Comparison of ENCODE assay signal across 8 mouse cellular contexts in genomic region chr5:115317645-115318328, GRCm38 (mm10). TPM values are rescaled to one million over a fixed set of nuclear protein-coding genes. Genes with fewer than 3 reads are reported as not detected.
DNase-seq lines count a peak whose midpoint lies in the region; ATAC-seq and TF ChIP-seq lines count a peak whose summit lies in the region.

No protein-coding gene starts in this region.

- no peak overlapping the region for H3K4me3 ChIP-seq in gastrocnemius, adult 2 months
- no peak overlapping the region for H3K4me3 ChIP-seq in heart, embryonic 14.5 days (ENCODE audit: control insufficient read depth in 1 of 2, insufficient read depth in 1 of 2, low read depth in 1 of 2, low read length in 2 of 2)

- DNase-seq in gastrocnemius, adult 2 months, result no peak
- DNase-seq in gastrocnemius, adult 18-20 months (ENCODE audit: low spot score), result no peak
- peak; percentile 92 for DNase-seq in ES-CJ7 (ENCODE audit: low read depth, low spot score)
- DNase-seq in lung, postnatal 10 days, result peak; percentile 58
- DNase-seq in thymus, postnatal 14 days, result peak; percentile 72
- DNase-seq in right cerebral cortex, postnatal 36 days (ENCODE audit: low spot score in 2 of 2), result no peak
- DNase-seq in frontal cortex, postnatal 36 days (ENCODE audit: low spot score in 2 of 2), result no peak

- intact Hi-C loops in gastrocnemius, adult 2 months (cut with DNase I), result no loop called here

- peak overlapping the region; percentile 85 for H3K27ac ChIP-seq in gastrocnemius, adult 2 months
- peak overlapping the region; percentile 47 to 56; a peak in 3 of 4 replicates for H3K27ac ChIP-seq in heart, embryonic 14.5 days (replicated peaks in 1 of 2; ENCODE audit: control insufficient read depth in 1 of 2, insufficient read depth in 1 of 2, low read depth in 2 of 2, low read length in 2 of 2)

- no peaks in the 10 kb centered on the region for H3K36me3 ChIP-seq in heart, embryonic 14.5 days (ENCODE audit: control insufficient read depth, insufficient read depth, low read length)

- peak overlapping the region; percentile 40 for H3K4me2 ChIP-seq in heart, embryonic 14.5 days (ENCODE audit: low read length)

- no peak for TF ChIP-seq CTCF in gastrocnemius, adult 2 months (IDR thresholded peaks at IDR 0.05)

- peaks cover 32 to 34% of the 10 kb centered on the region in 2 experiments for H3K4me1 ChIP-seq in heart, embryonic 14.5 days (ENCODE audit: control insufficient read depth in 2 of 2, insufficient read depth in 2 of 2, low read length in 2 of 2)

- 13% methylated on average over 10 of the region's 10 CpGs for WGBS in heart, embryonic 14.5 days

- H3K9ac ChIP-seq in heart, embryonic 14.5 days (ENCODE audit: low read length), result no peak overlapping the region

- H3K27me3 ChIP-seq in heart, embryonic 14.5 days (ENCODE audit: control insufficient read depth, insufficient read depth, low read length), result no peaks in the 10 kb centered on the region

- ATAC-seq in heart, embryonic 14.5 days (ENCODE audit: insufficient number of reproducible peaks, insufficient read depth, low FRiP score, low read depth), result peak; percentile 53; the same call in 1 of the 2 replicates

- no peaks in the 10 kb centered on the region for H3K9me3 ChIP-seq in heart, embryonic 14.5 days (ENCODE audit: control insufficient read depth, low read length)

RNA-seq across cellular contexts. Expression of gene Srsf9, which starts 9.2 kb away (rescaled TPM):
- total RNA-seq in gastrocnemius, adult 2 months (2021), result 10 to 100 TPM in 1 of 2 experiments, 1 to 10 TPM in 1; 9.3 to 12.1 TPM
- 10 to 100 TPM in 1 of 2 experiments, 1 to 10 TPM in 1; 9.6 to 13.2 TPM for total RNA-seq in gastrocnemius, adult 18-20 months (2021)
- 95.0 and 104 TPM in 2 replicates for polyA plus RNA-seq in heart, embryonic 14.5 days (2014; fragmentation: Nextera tagmentation; extraction: Ambion mirVana)

RNA-seq across cellular contexts. Expression of gene Dynll1, which starts 17.0 kb away (rescaled TPM):
- total RNA-seq in gastrocnemius, adult 2 months (2021), result 100 to 1,000 TPM in 1 of 2 experiments, 10 to 100 TPM in 1; 48.4 to 115 TPM
- 10 to 100 TPM; 44.1 to 75.5 TPM for total RNA-seq in gastrocnemius, adult 18-20 months (2021)
- 1,218 and 1,301 TPM in 2 replicates for polyA plus RNA-seq in heart, embryonic 14.5 days (2014; fragmentation: Nextera tagmentation; extraction: Ambion mirVana)

RNA-seq across cellular contexts. Expression of gene Gatc, which starts 23.2 kb away (rescaled TPM):
- total RNA-seq in gastrocnemius, adult 2 months (2021), result 10 to 100 TPM; 22.2 to 28.0 TPM
- total RNA-seq in gastrocnemius, adult 18-20 months (2021), result 10 to 100 TPM; 23.6 to 24.7 TPM
- polyA plus RNA-seq in heart, embryonic 14.5 days (2014; fragmentation: Nextera tagmentation; extraction: Ambion mirVana), result 28.3 and 29.1 TPM in 2 replicates

RNA-seq across cellular contexts. Expression of gene Triap1, which starts 23.2 kb away (rescaled TPM):
- 10 to 100 TPM; 19.1 to 20.3 TPM for total RNA-seq in gastrocnemius, adult 2 months (2021)
- 10 to 100 TPM; 18.2 to 18.3 TPM for total RNA-seq in gastrocnemius, adult 18-20 months (2021)
- polyA plus RNA-seq in heart, embryonic 14.5 days (2014; fragmentation: Nextera tagmentation; extraction: Ambion mirVana), result 42.9 and 47.6 TPM in 2 replicates

RNA-seq across cellular contexts. Expression of gene Cox6a1, which starts 31.0 kb away (rescaled TPM):
- total RNA-seq in gastrocnemius, adult 2 months (2021), result 10 to 100 TPM; 38.7 to 60.9 TPM
- total RNA-seq in gastrocnemius, adult 18-20 months (2021), result 10 to 100 TPM; 42.5 to 67.7 TPM
- 1,685 and 1,706 TPM in 2 replicates for polyA plus RNA-seq in heart, embryonic 14.5 days (2014; fragmentation: Nextera tagmentation; extraction: Ambion mirVana)

Comparison
In these comparisons a context has a peak if more than half of its experiments do, and no peak if none do; other contexts are left out.
1. DNase-seq: peak in ES-CJ7 (single experiment), lung, postnatal 10 days (single experiment) and thymus, postnatal 14 days (single experiment); none in gastrocnemius, adult 2 months (single experiment), gastrocnemius, adult 18-20 months (single experiment), right cerebral cortex, postnatal 36 days (0 of 2) and frontal cortex, postnatal 36 days (0 of 2).